Mouse (Mus musculus): ENCODE measurements at regions not wholly inside any gene's neighbourhood (a gene's known extent, or its start where the extent isn't known, plus 50 kb on each side); places are given as distances from the start of the nearest gene placed in this dataset.

GRCm38 (mm10) chr9:122437464-122437863 is 86.1 kb downstream of the Abhd5 start:
- DNase-seq: no peak

GRCm38 (mm10) chr9:122446387-122447105 is 95.1 kb downstream of the Abhd5 start:
- no peak for DNase-seq

- DNase-seq: no peak
Observed at GRCm38 (mm10) chr9:122447568-122447967, 96.2 kb downstream of the Abhd5 start.

GRCm38 (mm10) chr9:122448342-122448741 is 96.9 kb downstream of the Abhd5 start:
- no peak for DNase-seq

GRCm38 (mm10) chr9:122450524-122450923 is 99.1 kb downstream of the Abhd5 start:
- DNase-seq: no peak

GRCm38 (mm10) chr9:122455301-122455700 is 103.9 kb downstream of the Abhd5 start:
- no peak for DNase-seq

GRCm38 (mm10) chr9:122455779-122456178 is 104.4 kb downstream of the Abhd5 start:
- no peak for DNase-seq

GRCm38 (mm10) chr9:122459491-122459890 is 108.1 kb downstream of the Abhd5 start:
- DNase-seq: no peak

GRCm38 (mm10) chr9:122471539-122471938 is 120.1 kb downstream of the Abhd5 start:
- DNase-seq: no peak

- no peak for DNase-seq
Observed at GRCm38 (mm10) chr9:122476356-122476755, 124.9 kb downstream of the Abhd5 start.

- DNase-seq: no peak
Observed at GRCm38 (mm10) chr9:122487001-122487400, 135.6 kb downstream of the Abhd5 start.

GRCm38 (mm10) chr9:122494691-122495090 is 143.3 kb downstream of the Abhd5 start:
- no peak for DNase-seq

- DNase-seq: no peak
Observed at GRCm38 (mm10) chr9:122496482-122496985, 145.1 kb downstream of the Abhd5 start.

GRCm38 (mm10) chr9:122501864-122502341 is 150.5 kb downstream of the Abhd5 start:
- DNase-seq: no peak

GRCm38 (mm10) chr9:122521569-122521968 is 170.2 kb downstream of the Abhd5 start:
- DNase-seq: no peak

GRCm38 (mm10) chr9:122525621-122526055 is 174.2 kb downstream of the Abhd5 start:
- DNase-seq: no peak

- DNase-seq: no peak
Observed at GRCm38 (mm10) chr9:122528267-122528666, 176.9 kb downstream of the Abhd5 start.

GRCm38 (mm10) chr9:122529721-122530120 is 178.3 kb downstream of the Abhd5 start:
- no peak for DNase-seq

GRCm38 (mm10) chr9:122531806-122532205 is 180.4 kb downstream of the Abhd5 start:
- no peak for DNase-seq

- no peak for DNase-seq
Observed at GRCm38 (mm10) chr9:122534121-122534814, 182.9 kb downstream of the Abhd5 start.

GRCm38 (mm10) chr9:122534965-122535364 is 183.6 kb downstream of the Abhd5 start:
- no peak for DNase-seq

- no peak for DNase-seq
Observed at GRCm38 (mm10) chr9:122540091-122540490, 188.7 kb downstream of the Abhd5 start.

- DNase-seq: no peak
Observed at GRCm38 (mm10) chr9:122556051-122556450, 191.1 kb upstream of the Topaz1 start.

- DNase-seq: no peak
Observed at GRCm38 (mm10) chr9:122566060-122566459, 181.1 kb upstream of the Topaz1 start.
